Mouse (Mus musculus): Measurements from ENCODE around the gene Olfr353. TPM values are rescaled to one million over a fixed set of nuclear protein-coding genes. Genes with fewer than 3 reads are reported as not detected.

Olfr353 gene
- polyA plus RNA-seq, 1 experiment from 2014 or later = not detected

Other genes starting within 250 kb of the Olfr353 start
- gene Olfr346, start 207.1 kb downstream of the Olfr353 start, polyA plus RNA-seq (2014; fragmentation: Nextera tagmentation; extraction: Ambion mirVana) = not detected in 2 replicates
- gene Olfr347, start 161.0 kb downstream of the Olfr353 start, polyA plus RNA-seq (2014; fragmentation: Nextera tagmentation; extraction: Ambion mirVana) = not detected in 2 replicates
- not detected in 2 replicates for gene Olfr348, start 108.7 kb downstream of the Olfr353 start, polyA plus RNA-seq (2014; fragmentation: Nextera tagmentation; extraction: Ambion mirVana)
- not detected in 2 replicates for gene Olfr50, start 102.4 kb downstream of the Olfr353 start, polyA plus RNA-seq (2014; fragmentation: Nextera tagmentation; extraction: Ambion mirVana)
- gene Olfr3, start 75.9 kb downstream of the Olfr353 start, polyA plus RNA-seq (2014; fragmentation: Nextera tagmentation; extraction: Ambion mirVana) = not detected in 2 replicates
- not detected in 2 replicates for gene Olfr350, start 46.6 kb downstream of the Olfr353 start, polyA plus RNA-seq (2014; fragmentation: Nextera tagmentation; extraction: Ambion mirVana)
- gene Olfr351, start 30.3 kb downstream of the Olfr353 start, polyA plus RNA-seq (2014; fragmentation: Nextera tagmentation; extraction: Ambion mirVana) = not detected in 2 replicates
- not detected in 2 replicates for gene Olfr352, start 24.5 kb downstream of the Olfr353 start, polyA plus RNA-seq (2014; fragmentation: Nextera tagmentation; extraction: Ambion mirVana)
- gene Olfr354, start 12.7 kb upstream of the Olfr353 start, polyA plus RNA-seq (2014; fragmentation: Nextera tagmentation; extraction: Ambion mirVana) = not detected in 2 replicates
- gene Olfr355, start 36.0 kb upstream of the Olfr353 start, polyA plus RNA-seq (2014; fragmentation: Nextera tagmentation; extraction: Ambion mirVana) = not detected in 2 replicates
- not detected in 2 replicates for gene Olfr356, start 44.2 kb upstream of the Olfr353 start, polyA plus RNA-seq (2014; fragmentation: Nextera tagmentation; extraction: Ambion mirVana)
- not detected in 2 replicates for gene Olfr357, start 100.9 kb upstream of the Olfr353 start, polyA plus RNA-seq (2014; fragmentation: Nextera tagmentation; extraction: Ambion mirVana)
- gene Olfr358, start 116.4 kb upstream of the Olfr353 start, polyA plus RNA-seq (2014; fragmentation: Nextera tagmentation; extraction: Ambion mirVana) = not detected in 2 replicates
- not detected in 2 replicates for gene Olfr360, start 172.8 kb upstream of the Olfr353 start, polyA plus RNA-seq (2014; fragmentation: Nextera tagmentation; extraction: Ambion mirVana)
- gene Olfr361, start 196.4 kb upstream of the Olfr353 start, polyA plus RNA-seq (2014; fragmentation: Nextera tagmentation; extraction: Ambion mirVana) = not detected in 2 replicates
- gene Olfr362, start 225.0 kb upstream of the Olfr353 start, polyA plus RNA-seq (2014; fragmentation: Nextera tagmentation; extraction: Ambion mirVana) = not detected in 2 replicates
- gene Olfr364-ps1, start 246.4 kb upstream of the Olfr353 start, polyA plus RNA-seq (2014; fragmentation: Nextera tagmentation; extraction: Ambion mirVana) = not detected in 2 replicates